Mouse (Mus musculus): ENCODE results near the gene Acot7.

Acot7 gene

DNA sequence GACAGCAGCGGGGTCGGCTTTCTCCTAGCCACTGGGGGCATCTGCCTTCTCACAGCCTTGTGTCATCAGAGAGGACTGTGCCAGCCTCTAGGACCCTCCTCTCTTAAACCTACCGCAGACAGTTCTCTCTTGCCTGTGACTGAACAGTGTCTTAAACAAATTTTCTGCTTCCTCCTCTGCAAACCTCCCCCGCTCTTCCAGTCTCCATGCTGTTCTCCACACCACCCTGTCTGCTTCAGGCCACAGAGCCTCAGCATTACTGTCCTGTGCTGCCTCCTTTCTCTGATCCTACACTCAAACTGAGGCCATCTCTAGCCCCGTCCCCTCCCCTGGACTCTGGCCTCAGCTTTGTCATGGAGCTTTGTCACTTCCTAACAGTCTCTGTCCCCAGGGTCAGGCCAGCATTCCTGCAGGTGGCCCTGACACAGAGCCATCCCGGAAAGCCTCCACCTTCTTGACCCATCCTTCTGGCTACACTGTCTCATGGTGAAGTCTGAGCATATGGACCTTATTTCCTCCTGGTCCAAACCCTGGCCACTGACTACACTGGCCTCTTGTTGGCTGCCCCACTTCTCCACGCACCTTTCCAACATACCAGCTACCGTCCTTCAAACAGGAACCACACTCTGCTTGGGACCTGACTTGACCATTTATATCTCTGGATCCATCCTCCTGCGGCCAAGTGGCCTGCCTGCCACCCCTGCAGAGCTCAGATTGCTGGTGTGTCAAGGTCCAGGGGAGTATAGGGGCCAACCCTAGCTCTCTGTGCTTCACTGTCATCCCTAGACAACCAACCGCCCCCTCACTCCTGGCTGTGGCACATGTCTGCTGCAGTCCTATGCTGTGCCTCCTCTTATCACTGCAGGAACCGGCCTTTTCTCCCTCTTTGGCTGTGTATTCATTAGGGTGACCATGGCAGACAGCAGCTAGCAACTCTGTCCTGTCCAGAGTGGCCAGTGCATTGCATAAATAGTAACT lies 66.9 kb downstream of the Acot7 start:
- no peak for DNase-seq (ENCODE audit: low spot score in 2 of 2)

- DNase-seq (ENCODE audit: low spot score in 2 of 2) = no peak
These were observed 68.1 kb downstream of the Acot7 start for GRCm38 (mm10) chr4:152246011-152246410.

DNA sequence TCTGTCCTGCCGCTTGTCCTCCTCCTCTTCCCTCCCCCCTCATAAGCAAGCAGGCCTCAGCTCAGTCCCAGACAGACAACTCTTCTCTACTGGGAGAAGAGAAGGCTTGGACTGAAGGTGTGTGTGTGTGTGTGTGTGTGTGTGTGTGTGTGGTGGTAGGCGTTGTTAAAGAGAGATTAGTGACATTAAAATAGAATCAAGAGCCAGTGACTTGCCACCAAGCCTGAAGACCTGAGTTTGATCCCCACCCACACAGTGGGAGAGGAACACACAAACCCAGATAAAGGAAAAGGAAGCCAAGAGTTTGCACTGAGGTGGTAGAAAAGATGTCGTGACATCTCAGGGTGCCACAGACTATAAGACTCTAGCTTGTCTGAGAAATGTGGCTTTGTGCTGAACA lies 69.3 kb downstream of the Acot7 start:
- DNase-seq (ENCODE audit: low spot score in 2 of 2) = no peak

GRCm38 (mm10) chr4:152250615-152251014 lies 72.7 kb downstream of the Acot7 start:
- no peak for DNase-seq (ENCODE audit: low spot score in 2 of 2)

DNA sequence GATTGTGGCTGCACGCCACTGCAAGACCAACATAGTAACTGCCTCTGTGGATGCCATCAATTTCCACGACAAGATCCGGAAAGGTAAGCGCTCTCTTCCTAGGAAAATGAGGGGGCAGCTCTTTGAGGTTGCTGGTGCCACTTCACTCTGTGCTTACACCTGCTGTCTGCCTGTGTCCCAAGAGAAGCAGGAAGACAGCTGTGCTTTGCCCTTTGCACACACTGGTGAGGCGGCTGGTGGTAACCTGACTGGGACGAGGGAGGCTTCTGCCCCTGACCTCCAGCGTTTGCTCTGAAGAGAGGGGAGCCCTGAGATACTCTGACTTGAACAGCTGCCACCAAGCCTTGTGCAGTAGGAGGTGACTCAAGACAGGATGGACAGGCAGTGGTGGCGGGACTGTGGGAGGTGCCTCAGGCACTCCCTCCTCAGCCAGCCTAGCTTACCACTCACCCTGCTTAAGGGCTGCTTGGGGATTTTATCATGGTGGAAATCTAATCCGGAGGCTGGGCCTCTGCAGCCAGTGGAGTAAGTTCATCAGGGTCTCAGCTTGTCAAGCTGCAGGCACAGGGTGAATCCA lies 75.3 kb downstream of the Acot7 start:
- no peak for DNase-seq (ENCODE audit: low spot score in 2 of 2)

GRCm38 (mm10) chr4:152257070-152257469 lies 79.1 kb downstream of the Acot7 start:
- peak; percentile 33 to 68 for DNase-seq (ENCODE audit: low spot score in 2 of 2)

GRCm38 (mm10) chr4:152260451-152260850 lies 82.5 kb downstream of the Acot7 start:
- DNase-seq (ENCODE audit: low spot score in 2 of 2) = no peak

GRCm38 (mm10) chr4:152262187-152262586 lies 84.3 kb downstream of the Acot7 start:
- DNase-seq (ENCODE audit: low spot score in 2 of 2) = no peak

- DNase-seq (ENCODE audit: low spot score in 2 of 2) = no peak
These were observed 85.2 kb downstream of the Acot7 start for GRCm38 (mm10) chr4:152263089-152263488.

GRCm38 (mm10) chr4:152263512-152264176 lies 85.7 kb downstream of the Acot7 start:
- no peak for DNase-seq (ENCODE audit: low spot score in 2 of 2)

- no peak for DNase-seq (ENCODE audit: low spot score in 2 of 2)
These were observed 86.2 kb downstream of the Acot7 start for GRCm38 (mm10) chr4:152264177-152264530.

DNA sequence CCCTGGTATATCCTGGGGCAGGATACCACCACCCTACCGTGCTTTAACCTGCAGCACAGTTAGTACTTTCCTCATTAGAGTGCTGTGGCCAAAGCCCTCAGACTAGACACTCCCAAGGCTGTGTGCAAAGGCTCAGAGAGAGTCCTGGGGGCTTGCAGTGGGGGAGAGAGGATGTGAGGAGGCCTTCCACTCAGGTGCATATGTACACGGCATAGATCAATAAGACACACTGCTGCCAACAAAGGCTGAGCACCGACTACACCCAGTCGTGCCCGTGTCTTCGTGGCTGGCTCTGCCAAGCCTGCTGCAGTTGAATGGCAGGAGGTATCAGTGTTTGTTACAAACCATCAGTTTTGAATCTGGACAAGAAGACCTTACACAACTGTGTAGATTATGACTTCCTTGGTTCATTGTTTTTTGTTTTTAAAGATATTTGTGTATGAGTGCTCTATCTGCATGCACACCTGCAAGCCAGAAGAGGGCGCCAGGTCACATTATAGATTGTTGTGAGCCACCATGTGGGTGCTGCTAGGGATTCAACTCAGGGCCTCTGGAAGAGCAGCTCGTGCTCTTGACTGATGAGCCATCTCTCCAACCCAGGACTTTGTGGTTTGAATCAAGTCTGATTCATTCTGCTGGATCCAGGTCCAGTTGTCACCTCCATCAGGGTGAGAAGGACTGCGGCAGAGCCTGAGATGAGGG lies 87.1 kb downstream of the Acot7 start:
- no peak for DNase-seq (ENCODE audit: low spot score in 2 of 2)

GRCm38 (mm10) chr4:152265791-152266190 lies 87.9 kb downstream of the Acot7 start:
- no peak for DNase-seq (ENCODE audit: low spot score in 2 of 2)

GRCm38 (mm10) chr4:152266236-152266895 lies 88.4 kb downstream of the Acot7 start:
- peak in 1 of 2 experiments; percentile 59 for DNase-seq (ENCODE audit: low spot score in 2 of 2)

GRCm38 (mm10) chr4:152267748-152268369 lies 89.9 kb downstream of the Acot7 start:
- peak in 1 of 2 experiments; percentile 71 for DNase-seq (ENCODE audit: low spot score in 2 of 2)

DNA sequence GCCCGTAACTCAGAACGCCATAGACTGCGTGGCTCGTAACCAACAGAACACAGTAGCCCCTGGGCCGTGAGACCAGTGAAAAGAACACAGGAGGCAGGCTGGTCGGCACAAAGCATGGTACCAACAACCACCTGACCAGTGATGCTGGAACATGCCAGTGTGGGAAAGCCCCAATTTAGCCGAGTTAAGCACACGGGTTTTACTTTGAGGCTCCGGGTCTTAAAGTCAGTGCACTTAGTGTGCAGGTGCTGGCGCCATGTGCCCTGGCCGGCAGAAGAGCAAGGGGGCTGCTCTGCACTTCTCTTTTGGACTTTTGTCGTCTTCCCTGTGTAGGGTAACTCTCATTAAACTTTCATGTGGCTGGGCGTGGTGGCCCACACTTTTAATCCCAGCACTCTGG lies 92.0 kb downstream of the Acot7 start:
- no peak for DNase-seq (ENCODE audit: low spot score in 2 of 2)

- no peak for DNase-seq (ENCODE audit: low spot score in 2 of 2)
These were observed 92.7 kb downstream of the Acot7 start for GRCm38 (mm10) chr4:152270599-152270998.

DNA sequence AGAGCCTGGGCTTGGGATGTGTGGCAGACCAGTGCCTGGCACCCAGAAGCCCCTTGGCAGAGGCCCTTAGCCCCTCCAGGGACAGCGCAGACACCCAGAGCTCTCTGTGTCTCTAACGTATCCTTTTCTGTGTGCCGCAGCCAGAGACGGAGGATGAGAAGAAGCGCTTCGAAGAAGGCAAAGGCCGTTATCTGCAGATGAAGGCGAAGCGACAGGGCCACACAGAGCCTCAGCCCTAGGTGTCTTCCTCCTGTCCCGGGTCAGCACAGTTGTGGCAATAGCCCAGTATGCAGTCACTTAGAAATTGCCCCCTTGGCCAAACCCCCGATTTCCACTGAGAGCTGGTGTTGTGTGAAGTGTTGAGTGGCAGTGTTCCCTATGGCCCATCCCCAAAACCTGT lies 93.4 kb downstream of the Acot7 start:
- no peak for DNase-seq (ENCODE audit: low spot score in 2 of 2)

DNA sequence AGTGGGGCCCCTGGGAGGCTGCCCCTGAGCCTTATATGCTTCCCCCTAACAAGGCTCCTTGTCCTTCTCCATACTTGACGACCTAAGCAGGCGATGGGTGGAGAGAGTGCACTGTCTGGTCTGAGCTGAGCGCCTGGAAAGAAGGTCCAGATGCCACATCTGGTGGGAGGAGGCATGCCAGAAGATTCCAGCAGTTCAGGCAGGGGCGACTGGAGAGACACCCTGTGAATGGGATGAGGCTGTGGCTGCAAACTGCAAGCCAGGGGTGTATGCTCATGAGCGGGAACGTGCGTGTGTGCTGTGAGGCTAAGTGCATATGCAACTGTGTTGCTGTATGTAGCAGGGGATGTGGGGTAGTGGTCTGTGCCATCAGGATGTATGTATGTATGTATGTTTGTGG lies 94.1 kb downstream of the Acot7 start:
- DNase-seq (ENCODE audit: low spot score in 2 of 2) = no peak

DNA sequence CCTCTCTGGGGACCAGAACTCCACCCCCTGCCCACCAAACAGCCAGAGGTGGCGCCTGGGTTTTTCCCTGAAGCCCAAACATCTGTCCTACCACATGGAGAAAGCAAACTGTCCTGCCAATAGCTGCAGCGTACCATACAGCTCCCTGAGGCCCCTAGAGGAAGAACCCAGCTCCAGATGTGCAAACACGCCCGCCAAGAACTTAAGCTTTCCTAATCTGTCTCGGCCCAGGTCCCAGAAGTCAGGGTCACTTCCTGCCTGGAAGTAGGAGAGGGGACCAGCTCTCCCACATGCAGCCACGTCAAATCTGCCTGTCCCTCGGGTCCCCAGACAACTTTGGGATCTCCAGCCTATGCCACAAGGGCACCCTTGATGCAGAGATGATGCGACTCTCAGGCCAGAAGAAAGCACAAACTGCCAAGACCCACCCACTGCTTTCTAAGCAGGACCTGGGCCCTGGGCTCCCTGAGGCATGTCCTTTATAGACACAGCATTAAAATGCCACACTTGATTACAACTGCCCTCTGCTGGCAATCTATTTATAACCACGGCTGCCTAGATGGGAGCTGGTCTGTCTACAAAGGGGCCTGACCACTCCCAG lies 94.6 kb downstream of the Acot7 start:
- DNase-seq (ENCODE audit: low spot score in 2 of 2) = peak; percentile 44 to 75

DNA sequence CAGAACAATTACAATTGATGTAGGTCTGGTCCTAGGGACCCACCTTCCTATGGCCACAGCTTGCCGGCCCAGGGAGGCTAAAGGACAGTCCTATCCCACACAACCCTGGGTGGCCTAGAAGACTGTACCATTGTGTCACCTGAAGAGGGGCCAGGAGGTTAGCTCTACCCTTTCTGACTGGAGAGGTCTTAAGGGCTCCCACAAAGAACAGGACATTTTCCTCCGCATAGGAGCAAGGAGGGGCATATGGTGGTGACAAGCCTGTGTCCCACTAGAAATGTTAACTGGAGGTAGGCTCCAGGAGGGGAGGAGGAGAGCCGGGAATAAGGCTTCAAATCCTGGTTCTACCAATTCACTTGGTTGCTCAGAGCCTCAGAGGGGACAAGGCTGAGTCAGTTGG lies 95.3 kb downstream of the Acot7 start:
- DNase-seq (ENCODE audit: low spot score in 2 of 2) = no peak
